Mouse (Mus musculus): ENCODE data around the gene Ivns1abp. TPM values are rescaled to one million over a fixed set of nuclear protein-coding genes. Genes with fewer than 3 reads are reported as not detected.
A peak's percentile ranks its signal among the peaks of the same experiment; 100 is the strongest.

Ivns1abp gene
- polyA plus RNA-seq, 1 experiment from 2014 or later: 205 TPM

GRCm38 (mm10) chr1:151310511-151310910 lies 33.8 kb upstream of the Ivns1abp start:
- H3K36me3 ChIP-seq: no peaks in the 10 kb centered on the region
- no peaks in the 10 kb centered on the region for H3K9me3 ChIP-seq (replicated peaks)
- no peak overlapping the region for H3K4me2 ChIP-seq
- H3K9ac ChIP-seq (replicated peaks): no peak overlapping the region
- no peaks in the 10 kb centered on the region for H3K27me3 ChIP-seq (replicated peaks)
- no peak overlapping the region for H3K27ac ChIP-seq (replicated peaks)
- WGBS: 86% methylated on average over 5 of the region's 5 CpGs
- ATAC-seq (ENCODE audit: low FRiP score): no peak
- no peak overlapping the region for H3K4me3 ChIP-seq (replicated peaks)
- H3K4me1 ChIP-seq: no peaks in the 10 kb centered on the region

- H3K27ac ChIP-seq (replicated peaks): no peak overlapping the region
- no peak for ATAC-seq (ENCODE audit: low FRiP score)
- no peaks in the 10 kb centered on the region for H3K9me3 ChIP-seq (replicated peaks)
- H3K27me3 ChIP-seq (replicated peaks): no peaks in the 10 kb centered on the region
- H3K4me2 ChIP-seq: no peak overlapping the region
- H3K9ac ChIP-seq (replicated peaks): no peak overlapping the region
- no peaks in the 10 kb centered on the region for H3K4me1 ChIP-seq
- H3K36me3 ChIP-seq: no peaks in the 10 kb centered on the region
- H3K4me3 ChIP-seq (replicated peaks): no peak overlapping the region
- 78% methylated on average over 11 of the region's 11 CpGs for WGBS
Observed at GRCm38 (mm10) chr1:151311379-151311778, 32.9 kb upstream of the Ivns1abp start.

- no peak overlapping the region for H3K27ac ChIP-seq (replicated peaks)
- H3K9ac ChIP-seq (replicated peaks): no peak overlapping the region
- H3K36me3 ChIP-seq: no peaks in the 10 kb centered on the region
- no peak overlapping the region for H3K4me2 ChIP-seq
- 88% methylated on average over 7 of the region's 7 CpGs for WGBS
- no peaks in the 10 kb centered on the region for H3K27me3 ChIP-seq (replicated peaks)
- no peaks in the 10 kb centered on the region for H3K4me1 ChIP-seq
- no peak overlapping the region for H3K4me3 ChIP-seq (replicated peaks)
- no peaks in the 10 kb centered on the region for H3K9me3 ChIP-seq (replicated peaks)
- no peak for ATAC-seq (ENCODE audit: low FRiP score)
Observed at GRCm38 (mm10) chr1:151319267-151319666, 25.0 kb upstream of the Ivns1abp start.

- ATAC-seq (ENCODE audit: low FRiP score): no peak
Observed at GRCm38 (mm10) chr1:151320408-151320807, 23.9 kb upstream of the Ivns1abp start.

GRCm38 (mm10) chr1:151325328-151325727 lies 18.9 kb upstream of the Ivns1abp start:
- Histone ChIP-seq H3K27me3 (replicated peaks) (no peaks in the 10 kb centered on the region), H3K9me3 (replicated peaks) (no peaks in the 10 kb centered on the region), H3K4me1 (no peaks in the 10 kb centered on the region), H3K36me3 (no peaks in the 10 kb centered on the region), H3K4me3 (replicated peaks) (no peak overlapping the region), H3K4me2 (no peak overlapping the region), H3K9ac (replicated peaks) (no peak overlapping the region), H3K27ac (replicated peaks) (no peak overlapping the region)
- WGBS: 83% methylated on average over 1 of the region's 1 CpGs
- ATAC-seq (ENCODE audit: low FRiP score): no peak

More at GRCm38 (mm10) chr1:151320408-151320807, 23.9 kb upstream of the Ivns1abp start:
- no peaks in the 10 kb centered on the region for H3K4me1 ChIP-seq
- no peaks in the 10 kb centered on the region for H3K27me3 ChIP-seq (replicated peaks)
- no peaks in the 10 kb centered on the region for H3K9me3 ChIP-seq (replicated peaks)
- WGBS: 72% methylated on average over 4 of the region's 4 CpGs
- no peak overlapping the region for H3K9ac ChIP-seq (replicated peaks)
- no peak overlapping the region for H3K4me3 ChIP-seq (replicated peaks)
- H3K27ac ChIP-seq (replicated peaks): no peak overlapping the region
- H3K36me3 ChIP-seq: no peaks in the 10 kb centered on the region
- H3K4me2 ChIP-seq: no peak overlapping the region

GRCm38 (mm10) chr1:151328341-151329097 lies 15.8 kb upstream of the Ivns1abp start:
- no peaks in the 10 kb centered on the region for H3K27me3 ChIP-seq (replicated peaks)
- no peak overlapping the region for H3K9ac ChIP-seq (replicated peaks)
- no peaks in the 10 kb centered on the region for H3K36me3 ChIP-seq
- no peaks in the 10 kb centered on the region for H3K4me1 ChIP-seq
- H3K9me3 ChIP-seq (replicated peaks): no peaks in the 10 kb centered on the region
- WGBS: 90% methylated on average over 14 of the region's 14 CpGs
- H3K4me3 ChIP-seq (replicated peaks): no peak overlapping the region
- no peak for ATAC-seq (ENCODE audit: low FRiP score)
- no peak overlapping the region for H3K4me2 ChIP-seq
- no peak overlapping the region for H3K27ac ChIP-seq (replicated peaks)

- Histone ChIP-seq H3K4me3 (replicated peaks) (no peak overlapping the region), H3K4me1 (no peaks in the 10 kb centered on the region), H3K27ac (replicated peaks) (no peak overlapping the region), H3K36me3 (no peaks in the 10 kb centered on the region), H3K9ac (replicated peaks) (no peak overlapping the region), H3K9me3 (replicated peaks) (no peaks in the 10 kb centered on the region), H3K4me2 (no peak overlapping the region), H3K27me3 (replicated peaks) (no peaks in the 10 kb centered on the region)
- no peak for ATAC-seq (ENCODE audit: low FRiP score)
- 87% methylated on average over 7 of the region's 7 CpGs for WGBS
Observed at GRCm38 (mm10) chr1:151329601-151330000, 14.7 kb upstream of the Ivns1abp start.

- 91% methylated on average over 3 of the region's 3 CpGs for WGBS
- Histone ChIP-seq H3K4me3 (replicated peaks) (no peak overlapping the region), H3K4me2 (no peak overlapping the region), H3K36me3 (no peaks in the 10 kb centered on the region), H3K9me3 (replicated peaks) (no peaks in the 10 kb centered on the region), H3K4me1 (no peaks in the 10 kb centered on the region), H3K27ac (replicated peaks) (no peak overlapping the region), H3K9ac (replicated peaks) (no peak overlapping the region), H3K27me3 (replicated peaks) (no peaks in the 10 kb centered on the region)
- no peak for ATAC-seq (ENCODE audit: low FRiP score)
Observed at GRCm38 (mm10) chr1:151332819-151333218, 11.5 kb upstream of the Ivns1abp start.

- Histone ChIP-seq H3K4me1 (peaks cover 9% of the 10 kb centered on the region), H3K27ac (replicated peaks) (no peak overlapping the region), H3K4me3 (replicated peaks) (no peak overlapping the region), H3K4me2 (no peak overlapping the region), H3K9ac (replicated peaks) (no peak overlapping the region), H3K36me3 (no peaks in the 10 kb centered on the region), H3K9me3 (replicated peaks) (no peaks in the 10 kb centered on the region), H3K27me3 (replicated peaks) (no peaks in the 10 kb centered on the region)
- ATAC-seq (ENCODE audit: low FRiP score): no peak
Observed at GRCm38 (mm10) chr1:151338234-151338633, 6.0 kb upstream of the Ivns1abp start.

GRCm38 (mm10) chr1:151338941-151339340 lies 5.3 kb upstream of the Ivns1abp start:
- no peak overlapping the region for H3K9ac ChIP-seq (replicated peaks)
- 35% methylated on average over 2 of the region's 2 CpGs for WGBS
- no peaks in the 10 kb centered on the region for H3K9me3 ChIP-seq (replicated peaks)
- H3K4me2 ChIP-seq: no peak overlapping the region
- no peak overlapping the region for H3K4me3 ChIP-seq (replicated peaks)
- no peaks in the 10 kb centered on the region for H3K27me3 ChIP-seq (replicated peaks)
- no peak overlapping the region for H3K27ac ChIP-seq (replicated peaks)
- ATAC-seq (ENCODE audit: low FRiP score): no peak
- H3K36me3 ChIP-seq: no peaks in the 10 kb centered on the region
- peaks cover 16% of the 10 kb centered on the region for H3K4me1 ChIP-seq

- H3K9ac ChIP-seq (replicated peaks): no peak overlapping the region
Observed at GRCm38 (mm10) chr1:151341321-151342044, 2.8 kb upstream of the Ivns1abp start.

GRCm38 (mm10) chr1:151342311-151342710 lies 2.0 kb upstream of the Ivns1abp start:
- Histone ChIP-seq H3K4me1 (peaks cover 33% of the 10 kb centered on the region), H3K4me3 (replicated peaks) (no peak overlapping the region), H3K36me3 (no peaks in the 10 kb centered on the region), H3K27ac (replicated peaks) (no peak overlapping the region), H3K4me2 (peak overlapping the region; percentile 67), H3K27me3 (replicated peaks) (no peaks in the 10 kb centered on the region), H3K9me3 (replicated peaks) (no peaks in the 10 kb centered on the region), H3K9ac (replicated peaks) (no peak overlapping the region)
- ATAC-seq (ENCODE audit: low FRiP score): no peak
- WGBS: 62% methylated on average over 3 of the region's 3 CpGs

More at GRCm38 (mm10) chr1:151341321-151342044, 2.8 kb upstream of the Ivns1abp start:
- Histone ChIP-seq H3K9me3 (replicated peaks) (no peaks in the 10 kb centered on the region), H3K4me1 (peaks cover 25% of the 10 kb centered on the region), H3K36me3 (no peaks in the 10 kb centered on the region), H3K27ac (replicated peaks) (no peak overlapping the region), H3K27me3 (replicated peaks) (no peaks in the 10 kb centered on the region), H3K4me3 (replicated peaks) (no peak overlapping the region), H3K4me2 (no peak overlapping the region)
- ATAC-seq (ENCODE audit: low FRiP score): no peak
- 74% methylated on average over 8 of the region's 8 CpGs for WGBS

Measured in neural tube, embryonic 15.5 days (tissue).